Mouse (Mus musculus) small intestine, adult 10 weeks (tissue): ENCODE data around the gene Rpl15. TPM values are rescaled to one million over a fixed set of nuclear protein-coding genes. Genes with fewer than 3 reads are reported as not detected.

ENCODE experiments used
- polyA plus RNA-seq: library from polyadenylated mRNA; stranded (reverse); fragments of 350-450 nt; fragmentation: Illumina TruSeq; extraction: RNeasy Lipid Tissue Mini Kit (QIAGEN cat#74804); gene quantifications from one replicate; pipeline ENCODE4 v1.2.3, GENCODE M21; 2014; ENCODE audit warnings: low replicate concordance

Rpl15 gene
- 116 TPM for polyA plus RNA-seq

DNA sequence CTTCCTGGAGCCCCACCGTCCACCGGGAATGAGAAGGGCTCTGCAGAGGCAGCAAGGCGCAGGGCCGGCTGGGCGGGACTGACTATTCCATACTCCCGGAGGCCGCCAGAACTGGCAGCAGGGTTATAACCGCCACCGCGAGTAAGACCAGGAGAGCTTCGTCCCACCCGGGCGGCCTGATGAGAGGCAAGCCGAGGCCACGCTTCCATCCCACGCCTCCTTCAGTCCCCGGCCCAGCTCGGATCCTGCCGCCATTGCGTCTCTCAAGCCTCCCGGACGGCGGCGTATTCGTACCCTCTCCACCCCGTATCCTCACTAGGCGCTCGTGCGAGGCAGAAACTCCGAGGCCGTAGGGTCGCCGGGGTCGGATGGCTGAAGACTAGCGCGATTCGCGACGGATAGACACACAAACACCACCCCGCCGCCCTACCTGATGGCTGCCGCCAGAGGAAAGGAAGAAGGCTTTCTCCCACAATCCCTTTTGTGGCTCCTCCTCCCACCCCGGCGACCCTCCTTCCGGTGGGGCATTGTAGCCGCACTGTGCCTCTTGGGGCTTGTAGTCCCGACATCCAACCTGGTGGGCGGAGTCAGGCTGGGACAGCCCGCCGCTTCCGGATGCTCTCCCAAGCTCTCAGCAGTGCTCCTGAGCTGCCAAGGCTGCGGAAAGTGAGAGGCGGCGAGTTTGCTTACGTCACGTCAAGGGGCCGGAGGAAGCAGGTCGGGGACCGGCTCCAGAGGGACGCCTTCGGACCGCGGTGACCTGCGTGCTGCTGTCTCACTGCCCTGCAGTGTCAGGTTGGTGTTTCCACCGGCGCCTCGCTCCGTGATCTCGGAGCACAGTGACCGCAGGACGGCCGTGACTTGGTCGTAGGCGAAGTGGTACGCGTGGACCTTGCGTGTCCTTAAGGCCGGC, at the start of gene Rpl15, which contains the start of gene Nkiras1:
Gene Rpl15, minus strand, starts transcription at position 863 of the 913 bp plus-strand sequence.
Gene Nkiras1, plus strand, starts transcription at position 608 of the 913 bp plus-strand sequence.

DNA sequence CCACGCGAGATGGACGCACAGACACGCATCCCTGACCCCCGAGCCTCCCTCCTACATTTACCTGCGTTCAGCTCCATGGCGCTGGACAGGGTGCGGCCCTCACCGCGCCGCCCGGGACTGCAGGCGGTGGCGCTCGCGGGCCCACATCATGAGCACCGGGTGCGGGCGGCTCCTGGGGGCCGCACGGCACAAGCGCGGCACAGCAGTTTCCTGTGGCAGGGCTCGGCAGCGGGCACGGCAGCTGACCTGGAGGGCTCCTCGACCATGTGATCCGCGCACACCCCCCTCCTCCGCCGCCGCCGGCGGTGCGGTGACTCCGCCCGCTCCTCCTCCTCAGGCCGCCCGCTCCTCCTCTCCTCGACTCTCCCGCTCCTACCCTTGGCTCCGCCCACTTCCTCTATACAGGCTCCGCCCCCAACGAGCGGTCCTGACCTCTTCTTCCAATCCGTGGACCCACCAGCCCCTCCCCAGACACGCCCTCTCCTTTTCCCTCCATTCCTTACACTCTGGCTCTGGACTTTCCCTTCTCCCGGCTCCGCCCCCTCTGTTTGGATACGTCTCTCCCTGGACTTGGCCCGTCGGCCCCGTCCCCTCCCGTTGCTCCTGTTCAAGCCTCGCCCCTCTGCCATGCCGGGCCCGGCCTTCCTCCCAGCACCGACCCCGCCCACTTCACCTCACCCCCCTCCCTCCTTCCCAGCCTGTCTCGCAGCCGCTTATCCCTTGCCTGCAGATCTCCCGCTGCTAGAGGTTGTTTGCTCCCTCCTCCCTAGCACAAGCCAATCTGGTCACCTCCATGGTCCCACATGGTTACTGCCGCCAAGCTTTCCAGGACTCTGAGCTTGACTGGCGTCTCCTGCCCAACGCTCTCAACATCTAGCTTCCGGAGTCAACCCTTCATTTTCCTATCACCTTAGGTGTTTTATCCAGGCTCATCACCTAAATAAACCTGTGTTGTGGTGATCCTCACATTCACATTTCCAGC, 32.1 kb downstream of the Rpl15 start, which contains the start of gene Nr1d2:
Gene Nr1d2, minus strand, starts transcription at position 378 of the 982 bp plus-strand sequence.

Other genes with a start within 250 kb of the Rpl15 start
- 138 TPM for gene Nr1d2, start 32.3 kb downstream of the Rpl15 start, polyA plus RNA-seq
- gene Nkiras1, start 255 bp downstream of the Rpl15 start, polyA plus RNA-seq: 46.6 TPM
- 145 TPM for gene Ube2e1, start 60.5 kb upstream of the Rpl15 start, polyA plus RNA-seq